Mouse (Mus musculus): ENCODE data around the gene Ift22.

DNA sequence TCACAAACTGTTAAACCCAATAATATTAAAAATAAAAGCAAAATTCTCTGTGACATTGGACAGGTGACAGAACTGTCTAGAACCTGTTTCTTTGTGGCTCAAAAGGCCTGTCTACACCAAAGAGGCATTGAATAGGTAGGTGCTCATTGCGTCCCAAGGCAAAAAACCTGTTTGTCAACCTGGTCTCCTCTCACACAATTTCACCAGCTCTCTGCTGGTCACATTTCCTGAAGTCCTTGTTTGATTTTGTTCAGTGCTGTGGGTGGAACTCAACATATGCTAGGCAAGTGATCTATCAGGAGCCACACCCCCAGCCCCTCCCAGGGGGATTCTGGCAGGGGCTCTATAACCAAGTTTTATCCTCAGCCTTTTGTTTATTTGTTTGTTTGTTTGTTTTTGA is 49.3 kb downstream of the Ift22 start:
- TF ChIP-seq CTCF (IDR thresholded peaks at IDR 0.05; ENCODE audit: control insufficient read depth, insufficient read depth, low read length) (no peak), POLR2A (IDR thresholded peaks at IDR 0.05; ENCODE audit: borderline replicate concordance, control insufficient read depth, low read depth, low read length) (no peak)
